Mouse (Mus musculus) Patski (cell line): ENCODE measurements around the gene Fgfr2. TPM values are rescaled to one million over a fixed set of nuclear protein-coding genes. Genes with fewer than 3 reads are reported as not detected.

Experiments
- ATAC-seq: fragments of 100-300 bp; one replicate; pipeline ENCODE4 v1.8.0; 2021
- CTCF ChIA-PET: fragments of 350-600 bp; sonication (Branson Sonifier 250); formaldehyde crosslinking; loops from one replicate; lab custom pipeline; 2022; ENCODE audit warnings: inconsistent platforms; lab: Charles Lee
- POLR2A ChIA-PET: fragments of 350-600 bp; sonication (Branson Sonifier 250); formaldehyde crosslinking; loops from one replicate; lab custom pipeline; 2022; ENCODE audit warnings: antibody characterized with exemption, inconsistent platforms; lab: Charles Lee
- DNase-seq: peaks from one replicate; pipeline ENCODE4 v3.0.0-alpha.2; 2011; ENCODE audit warnings: low read depth, low spot score
- H3K27me3 ChIP-seq: fragments of 371-371 bp; one replicate; pipeline ENCODE4 v1.5.1; 2021
- CTCF ChIP-seq: fragments of 100-300 bp; IDR thresholded peaks from one replicate; pipeline ENCODE4 v1.5.1; 2021
- in situ Hi-C: fragments of 300-500 bp; cut with MboI; formaldehyde crosslinking; loops from 3 replicates; pipeline ENCODE4 v1.11.1; 2018; ENCODE audit warnings: low pct_unique_long_range_greater_than_20kb, mixed read lengths
- polyA plus RNA-seq: library from polyadenylated mRNA; unstranded; gene quantifications from one replicate; pipeline ENCODE4 v1.2.3, GENCODE M21; 2021

Fgfr2 gene
- polyA plus RNA-seq, 1 experiment from 2014 or later = 48.8 TPM

DNA sequence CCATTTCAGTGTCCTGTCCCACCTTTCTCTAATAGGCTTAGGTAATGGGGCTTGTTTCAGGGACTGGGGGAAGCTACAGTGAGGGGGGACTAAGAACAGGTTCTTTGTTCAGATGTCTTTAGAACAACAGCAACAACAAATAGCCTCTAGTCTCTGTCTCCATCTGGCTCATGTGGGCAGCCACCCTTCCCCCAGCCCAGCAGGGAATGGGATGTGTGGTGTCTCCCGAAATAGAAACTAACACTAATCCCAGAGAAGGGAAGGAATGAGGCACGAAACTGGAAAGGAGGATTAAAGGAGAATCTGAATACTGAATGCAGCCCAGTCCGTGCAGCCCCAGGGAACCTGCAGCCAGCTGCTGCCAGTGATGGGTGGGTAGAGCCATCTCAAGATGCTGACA, 2235.2 kb downstream of the Fgfr2 start:
- in situ Hi-C loops = no loop called here
- POLR2A ChIA-PET = interaction anchor here (0.7 kb wide), 1 partner anchor 19 kb away, joined by 4 read pairs; no protein-coding TSS in a partner anchor
- CTCF ChIA-PET = no interaction called here

DNA sequence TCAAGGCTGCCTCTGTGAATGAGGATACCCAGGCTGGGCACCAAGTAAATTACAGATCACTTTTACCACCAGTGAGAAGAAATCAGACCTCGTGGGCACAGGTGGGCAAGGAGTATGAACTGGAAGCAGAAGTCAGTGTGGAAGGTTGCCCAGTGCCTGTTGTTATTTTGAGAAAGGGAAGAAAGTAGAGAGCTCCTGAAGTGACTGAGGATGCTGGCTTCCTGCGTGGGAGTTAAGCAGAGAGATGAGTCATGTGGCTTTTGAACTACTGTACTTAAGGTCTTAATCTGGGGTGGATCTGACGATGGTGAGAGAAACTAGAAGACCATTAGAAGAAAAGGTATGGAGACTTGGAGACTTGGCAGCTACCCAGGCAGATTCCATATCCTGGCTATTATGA, 2236.9 kb downstream of the Fgfr2 start:
- in situ Hi-C loops = no loop called here
- ATAC-seq (no peak), DNase-seq (no peak)
- H3K27me3 ChIP-seq = no peaks in the 10 kb centered on the region
- TF ChIP-seq CTCF = no peak
- ChIA-PET POLR2A (no interaction called here), CTCF (no interaction called here)

More for the DNA sequence above, 2235.2 kb downstream of the Fgfr2 start:
- no peak for TF ChIP-seq CTCF
- ATAC-seq (no peak), DNase-seq (no peak)
- no peaks in the 10 kb centered on the region for H3K27me3 ChIP-seq

DNA sequence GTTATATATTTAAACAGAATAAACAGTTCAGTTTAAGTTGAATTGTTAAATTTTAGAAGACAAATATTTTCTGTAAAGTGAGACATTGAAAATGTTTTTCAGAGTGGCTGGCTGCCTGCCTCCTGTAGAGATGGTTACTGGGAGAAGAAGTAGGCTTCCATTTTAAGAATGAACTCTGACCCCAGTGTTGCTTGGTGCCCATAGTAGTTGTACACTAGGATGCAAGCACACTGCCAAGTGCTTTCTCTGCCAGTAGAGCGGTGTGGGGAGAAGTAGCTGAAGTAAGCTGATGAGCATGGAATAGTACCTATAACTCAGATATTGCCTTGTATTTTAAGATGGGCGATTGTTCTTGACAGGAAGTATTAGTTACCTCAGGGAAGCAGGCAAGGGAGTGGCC, 2239.0 kb downstream of the Fgfr2 start:
- in situ Hi-C loops = no loop called here
- no peak for DNase-seq
- ATAC-seq = no peak
- no peaks in the 10 kb centered on the region for H3K27me3 ChIP-seq
- no peak for TF ChIP-seq CTCF
- ChIA-PET POLR2A (interaction anchor here (1.0 kb wide), 1 partner anchor 14 kb away, joined by 4 read pairs; no protein-coding TSS in a partner anchor), CTCF (no interaction called here)

DNA sequence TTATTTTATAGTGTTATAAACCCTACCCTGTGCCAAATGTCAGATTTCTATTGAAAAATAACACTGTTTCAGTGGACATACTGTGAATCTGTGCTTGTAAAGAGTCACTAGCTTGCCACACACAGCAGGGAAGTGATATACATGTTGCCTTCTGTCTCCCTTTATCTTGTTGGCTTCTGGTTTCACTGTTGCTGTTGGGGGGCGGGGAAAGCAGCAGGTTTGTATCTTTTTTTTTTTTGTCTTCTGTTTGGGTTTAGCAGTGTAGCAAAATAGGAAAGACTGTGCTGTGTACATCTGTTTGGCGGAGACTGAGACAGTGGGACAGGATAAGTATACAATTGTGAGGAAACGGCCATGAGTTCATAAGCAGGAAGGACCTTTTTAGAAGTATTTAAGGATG, 2255.9 kb downstream of the Fgfr2 start:
- TF ChIP-seq CTCF = no peak
- ChIA-PET CTCF (interaction anchor here (0.6 to 2.2 kb wide), 7 partner anchors 9 to 288 kb away, joined by 3 to 7 read pairs (median 3); no protein-coding TSS in a partner anchor), POLR2A (interaction anchor here (0.6 to 2.4 kb wide), 3 partner anchors 29 to 110 kb away, joined by 3 to 6 read pairs (median 5); no protein-coding TSS in a partner anchor)
- H3K27me3 ChIP-seq = no peaks in the 10 kb centered on the region
- DNase-seq (no peak), ATAC-seq (no peak)
- in situ Hi-C loops = no loop called here

DNA sequence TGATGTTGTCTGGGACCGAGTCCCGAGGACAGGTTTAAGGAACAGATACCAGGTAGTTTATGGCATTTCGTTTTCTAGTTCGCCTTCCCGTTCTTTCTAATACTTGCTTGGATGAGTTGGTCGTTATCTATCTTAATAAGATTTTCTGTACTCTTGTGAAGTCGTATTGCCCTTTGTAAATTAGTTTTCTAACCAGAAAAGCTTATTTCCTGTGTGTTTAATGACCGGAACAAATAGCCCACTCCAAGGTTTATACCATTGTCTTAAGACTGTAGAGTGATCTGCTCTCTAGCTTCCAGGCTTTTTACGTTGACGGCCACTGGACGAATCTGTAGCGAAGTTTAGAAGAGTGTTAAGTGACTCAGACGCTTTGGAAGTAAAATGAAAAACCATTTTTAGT, 2256.5 kb downstream of the Fgfr2 start:
- in situ Hi-C loops = no loop called here
- POLR2A ChIA-PET = interaction anchor here (0.6 to 2.4 kb wide), 3 partner anchors 29 to 110 kb away, joined by 3 to 6 read pairs (median 5); no protein-coding TSS in a partner anchor
- TF ChIP-seq CTCF = no peak
- CTCF ChIA-PET = interaction anchor here (0.6 to 2.2 kb wide), 7 partner anchors 10 to 287 kb away, joined by 3 to 7 read pairs (median 3); no protein-coding TSS in a partner anchor
- no peaks in the 10 kb centered on the region for H3K27me3 ChIP-seq
- ATAC-seq = no peak
- DNase-seq = no peak

DNA sequence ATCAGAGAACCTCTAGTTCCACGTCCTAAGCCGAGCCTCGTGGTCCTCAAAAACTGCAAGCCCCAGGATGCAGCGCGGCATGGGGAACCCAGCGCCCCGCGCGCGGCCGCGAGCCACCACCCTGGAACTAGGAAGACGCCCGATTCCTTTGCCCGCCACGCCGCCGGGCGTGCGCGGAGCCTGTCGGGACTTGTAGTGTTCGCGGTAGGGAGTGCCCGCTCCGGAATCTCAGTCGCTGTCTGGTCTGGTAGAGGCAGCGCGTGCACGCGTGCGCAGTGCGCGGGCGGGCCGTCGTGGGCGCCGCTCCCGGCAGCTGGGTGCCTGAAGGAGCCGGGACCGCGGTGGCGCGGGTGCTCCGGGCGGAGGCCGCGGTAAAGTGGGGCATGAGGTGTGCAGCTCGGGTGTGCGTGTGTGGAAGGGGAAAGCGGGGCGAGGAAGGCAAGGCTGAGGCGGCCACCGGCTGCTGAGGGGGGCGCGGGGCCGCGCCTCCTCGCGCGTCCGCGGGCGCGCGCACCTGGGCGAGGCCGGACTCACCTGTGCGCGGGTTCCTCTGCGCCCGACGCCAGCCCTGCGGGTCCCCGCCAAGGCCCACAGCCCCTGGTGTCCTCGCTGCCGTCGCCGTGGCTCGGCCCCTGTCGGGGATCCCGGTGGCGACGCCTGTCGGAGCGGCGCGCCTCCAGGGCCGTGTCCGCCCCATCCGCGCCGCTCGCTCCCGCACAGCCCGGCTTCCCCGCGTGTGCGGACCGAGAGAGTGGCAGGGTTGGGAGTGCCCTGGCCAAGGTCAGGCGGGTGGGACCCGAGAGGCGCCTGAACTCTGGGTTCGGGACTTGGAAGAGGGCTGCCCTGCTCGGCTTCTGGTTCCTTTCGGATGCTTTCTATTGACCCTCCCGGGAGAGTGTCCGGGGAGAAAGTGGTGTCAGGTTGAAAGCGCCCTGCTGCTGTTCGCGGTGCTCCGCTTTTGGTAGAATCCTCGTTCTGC, 2257.2 kb downstream of the Fgfr2 start, which contains the start of gene Plekha1:
Gene Plekha1 (plus strand): TSS at position 144 of the 979 bp plus-strand sequence.
- DNase-seq (peak; percentile 83), ATAC-seq (peak; percentile 95)
- no peaks in the 10 kb centered on the region for H3K27me3 ChIP-seq
- ChIA-PET CTCF (interaction anchor here (1.0 to 2.2 kb wide), 4 partner anchors 11 to 49 kb away, joined by 3 to 7 read pairs (median 4); no protein-coding TSS in a partner anchor), POLR2A (interaction anchor here (0.6 to 2.4 kb wide), 3 partner anchors 28 to 75 kb away, joined by 3 to 6 read pairs (median 5); no protein-coding TSS in a partner anchor)
- TF ChIP-seq CTCF = no peak
- in situ Hi-C loops = no loop called here

DNA sequence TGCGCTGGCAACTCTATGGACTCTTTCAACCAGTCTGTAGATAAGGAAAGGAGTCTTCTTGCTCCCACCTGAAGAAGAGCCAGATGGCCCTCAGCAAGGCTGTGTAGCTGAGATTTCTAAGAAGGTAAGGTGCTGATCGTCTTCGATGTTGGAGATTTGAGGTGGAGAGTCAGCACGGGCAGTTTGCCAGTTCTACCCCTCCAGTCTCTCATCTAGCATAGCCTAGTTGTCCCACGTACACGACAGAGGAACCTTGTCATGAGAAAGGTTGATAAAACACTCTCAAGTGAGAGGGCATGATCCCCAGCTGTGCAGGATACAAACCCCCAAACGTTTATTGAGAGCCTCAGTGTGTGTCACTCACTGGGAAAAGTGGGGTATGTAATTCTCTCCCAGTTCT, 2258.4 kb downstream of the Fgfr2 start:
- DNase-seq (no peak), ATAC-seq (no peak)
- POLR2A ChIA-PET = interaction anchor here (1.2 kb wide), 1 partner anchor 31 kb away, joined by 5 read pairs; no protein-coding TSS in a partner anchor
- in situ Hi-C loops = no loop called here
- no peaks in the 10 kb centered on the region for H3K27me3 ChIP-seq
- CTCF ChIA-PET = no interaction called here
- no peak for TF ChIP-seq CTCF

DNA sequence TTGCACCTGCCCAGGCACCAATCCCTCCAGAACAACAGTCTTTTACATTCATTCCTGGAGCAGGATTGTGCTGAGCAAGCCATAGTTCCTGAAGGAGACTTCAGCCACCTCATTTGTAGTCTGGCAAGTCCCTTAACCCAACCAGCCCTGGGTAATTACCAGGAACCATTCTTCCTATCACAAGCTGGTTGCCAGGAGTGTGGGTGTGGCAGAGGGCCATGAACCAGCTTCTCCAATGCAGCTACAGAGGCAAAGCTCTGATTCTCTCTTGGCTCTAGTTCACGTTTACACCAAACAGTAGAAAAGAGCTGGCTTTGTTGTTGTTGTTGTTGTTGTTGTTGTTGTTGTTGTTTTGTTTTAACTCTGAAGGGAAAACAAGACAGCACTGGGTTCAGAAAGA, 2260.6 kb downstream of the Fgfr2 start:
- no peaks in the 10 kb centered on the region for H3K27me3 ChIP-seq
- no peak for DNase-seq
- no peak for ATAC-seq
- ChIA-PET CTCF (no interaction called here), POLR2A (interaction anchor here (0.5 kb wide), 1 partner anchor 8 kb away, joined by 4 read pairs; no protein-coding TSS in a partner anchor)
- no peak for TF ChIP-seq CTCF
- in situ Hi-C loops = no loop called here

DNA sequence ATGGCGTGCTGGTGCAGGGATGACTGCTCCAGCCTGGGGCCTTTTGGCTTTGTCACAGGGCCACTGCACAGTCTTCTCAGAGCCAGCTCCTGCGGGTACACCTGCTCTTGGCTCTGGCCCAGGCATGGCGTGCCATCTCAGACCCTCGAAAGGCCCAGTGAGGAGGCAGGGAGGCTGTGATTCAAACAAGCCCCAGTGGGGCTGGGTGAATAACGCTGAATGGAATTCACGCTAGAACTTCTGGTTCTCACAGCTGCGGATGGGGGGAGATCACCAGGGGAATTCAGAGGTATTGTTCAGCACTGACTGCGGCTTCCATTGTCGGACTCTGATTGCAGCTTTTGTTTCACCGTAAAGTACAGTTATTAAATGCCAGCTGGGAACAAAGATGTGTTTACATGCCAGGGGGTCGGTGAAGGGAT, 2262.4 kb downstream of the Fgfr2 start:
- in situ Hi-C loops = no loop called here
- H3K27me3 ChIP-seq = no peaks in the 10 kb centered on the region
- ATAC-seq (peak; percentile 33), DNase-seq (peak; percentile 94)
- ChIA-PET POLR2A (interaction anchor here (1.2 kb wide), 1 partner anchor 27 kb away, joined by 3 read pairs; no protein-coding TSS in a partner anchor), CTCF (interaction anchor here (1.5 kb wide), 1 partner anchor 26 kb away, joined by 6 read pairs; no protein-coding TSS in a partner anchor)
- TF ChIP-seq CTCF = no peak

DNA sequence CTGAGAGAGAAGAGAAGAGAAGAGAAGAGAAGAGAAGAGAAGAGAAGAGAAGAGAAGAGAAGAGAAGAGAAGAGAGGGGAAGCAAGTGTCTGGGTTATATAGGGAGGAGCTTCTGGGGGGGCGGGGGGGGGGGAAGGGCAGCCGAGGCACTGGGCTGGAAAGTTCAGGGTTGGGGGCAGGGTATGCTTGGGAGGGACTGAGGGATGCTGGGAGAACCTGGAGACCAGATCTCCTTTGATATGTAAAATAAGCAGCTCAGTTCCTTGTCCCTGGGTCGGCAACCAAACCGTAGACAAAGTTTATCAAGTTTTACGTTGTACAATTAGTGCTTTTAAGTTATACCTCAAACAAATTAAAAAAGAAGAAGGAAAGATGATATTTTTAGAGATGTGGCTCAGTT, 2263.2 kb downstream of the Fgfr2 start:
- DNase-seq (no peak), ATAC-seq (no peak)
- ChIA-PET CTCF (interaction anchor here (1.3 kb wide), 1 partner anchor 21 kb away, joined by 4 read pairs; no protein-coding TSS in a partner anchor), POLR2A (interaction anchor here (0.6 kb wide), 2 partner anchors 24 to 123 kb away, joined by 4 read pairs; no protein-coding TSS in a partner anchor)
- H3K27me3 ChIP-seq = no peaks in the 10 kb centered on the region
- no peak for TF ChIP-seq CTCF
- in situ Hi-C loops = no loop called here
